Mouse (Mus musculus): ENCODE results near the gene 1700025F22Rik. TPM values are rescaled to one million over a fixed set of nuclear protein-coding genes. Genes with fewer than 3 reads are reported as not detected.
"Not testable (repeated sequence)": the region's sequence is repeated elsewhere in the genome, so short reads cannot be mapped to it uniquely, and the experiment has no call there.

1700025F22Rik gene
- polyA plus RNA-seq, 1 experiment from 2014 or later, result not detected

DNA sequence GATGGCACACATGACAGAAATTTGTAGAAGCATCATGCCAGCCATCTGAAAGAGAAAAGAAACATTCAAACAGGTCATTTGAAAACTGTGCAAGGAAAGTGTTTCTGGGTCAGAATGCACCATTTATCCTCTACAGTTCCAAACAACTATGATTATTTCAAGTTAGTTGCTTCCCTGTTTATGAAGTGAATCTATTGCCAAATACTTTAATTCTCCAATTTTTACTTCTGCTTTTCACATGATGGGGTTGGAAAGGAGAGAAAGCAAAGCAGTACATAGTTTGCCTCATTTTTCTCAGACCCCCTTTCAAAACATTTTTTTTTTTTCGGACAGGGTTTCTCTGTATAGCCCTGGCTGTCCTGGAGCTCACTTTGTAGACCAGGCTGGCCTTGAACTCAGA, 63.2 kb downstream of the 1700025F22Rik start:
- WGBS, result 74% methylated on average over 1 of the region's 1 CpGs
- Histone ChIP-seq H3K27me3 (replicated peaks; ENCODE audit: low read depth, poor library complexity, severe bottlenecking) (no peaks in the 10 kb centered on the region), H3K27ac (replicated peaks) (no peak overlapping the region), H3K36me3 (replicated peaks) (no peaks in the 10 kb centered on the region), H3K4me3 (no peak overlapping the region), H3K9me3 (no peaks in the 10 kb centered on the region), H3K4me1 (no peaks in the 10 kb centered on the region)
- no peak for DNase-seq (ENCODE audit: low spot score)

DNA sequence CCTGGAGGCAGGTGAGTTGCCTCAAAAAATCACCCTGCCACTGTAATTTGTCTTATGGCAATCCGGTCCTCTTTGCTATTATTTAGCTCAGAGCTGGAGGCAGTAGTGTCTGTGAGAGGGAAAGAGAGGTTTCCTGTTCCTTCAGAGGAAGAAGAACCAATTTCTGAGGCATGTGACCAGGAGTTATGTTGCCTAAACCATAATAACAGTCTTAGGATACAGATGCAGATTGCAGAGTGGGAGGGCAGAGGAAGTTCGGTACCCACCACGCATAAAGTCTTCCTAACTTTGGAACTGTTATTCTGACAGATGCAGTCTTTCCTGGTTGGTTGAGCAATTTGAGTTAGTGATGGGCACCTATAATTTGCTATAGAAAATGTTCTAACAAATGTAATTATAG, 66.7 kb downstream of the 1700025F22Rik start:
- Histone ChIP-seq H3K9me3 (no peaks in the 10 kb centered on the region), H3K4me3 (no peak overlapping the region), H3K4me1 (no peaks in the 10 kb centered on the region), H3K27me3 (replicated peaks; ENCODE audit: low read depth, poor library complexity, severe bottlenecking) (peaks cover 3% of the 10 kb centered on the region), H3K27ac (replicated peaks) (no peak overlapping the region), H3K36me3 (replicated peaks) (no peaks in the 10 kb centered on the region)
- 79% methylated on average over 3 of the region's 3 CpGs for WGBS
- DNase-seq (ENCODE audit: low spot score), result no peak

DNA sequence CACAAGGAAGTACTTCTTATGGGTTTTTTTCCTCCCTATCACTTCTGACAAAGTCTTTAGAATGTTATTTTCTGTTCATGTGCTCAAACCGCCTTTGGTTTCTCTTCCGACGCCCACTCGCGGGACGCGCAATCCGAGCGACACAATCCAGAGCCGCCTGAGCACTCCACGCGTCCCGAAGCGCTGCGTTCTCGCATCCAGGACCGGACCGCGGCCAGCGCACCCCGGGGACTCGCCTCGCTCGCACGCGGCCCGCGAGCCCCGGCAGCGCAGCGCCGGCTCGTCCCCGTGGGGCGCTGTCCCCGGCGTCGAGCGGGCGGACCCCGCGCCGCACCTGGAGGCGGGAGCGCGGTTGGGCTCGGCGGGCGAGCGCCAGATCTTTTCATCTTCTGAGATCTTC, 73.0 kb downstream of the 1700025F22Rik start:
- DNase-seq (ENCODE audit: low spot score), result peak; percentile 31
- H3K4me1 ChIP-seq; H3K9me3 ChIP-seq; H3K36me3 ChIP-seq (replicated peaks); H3K27ac ChIP-seq (replicated peaks): not testable (repeated sequence)
- Histone ChIP-seq H3K27me3 (replicated peaks; ENCODE audit: low read depth, poor library complexity, severe bottlenecking) (peaks cover 29% of the 10 kb centered on the region), H3K4me3 (peak overlapping the region; percentile 48)
- WGBS, result 6% methylated on average over 50 of the region's 50 CpGs

Other genes starting within 250 kb of the 1700025F22Rik start
- gene Zp1, start 244.7 kb downstream of the 1700025F22Rik start, polyA plus RNA-seq (2016; fragmentation: Nextera tagmentation; extraction: Ambion mirVana), result not detected in 2 replicates
- gene Ptgdr2, start 228.2 kb downstream of the 1700025F22Rik start, polyA plus RNA-seq (2016; fragmentation: Nextera tagmentation; extraction: Ambion mirVana), result 0.09 TPM in 1 of 2 replicates, not detected in the other
- gene Ccdc86, start 216.1 kb downstream of the 1700025F22Rik start, polyA plus RNA-seq (2016; fragmentation: Nextera tagmentation; extraction: Ambion mirVana), result 47.2 and 51.5 TPM in 2 replicates
- not detected in 2 replicates for gene Ms4a10, start 190.7 kb downstream of the 1700025F22Rik start, polyA plus RNA-seq (2016; fragmentation: Nextera tagmentation; extraction: Ambion mirVana)
- gene Ms4a15, start 172.1 kb downstream of the 1700025F22Rik start, polyA plus RNA-seq (2016; fragmentation: Nextera tagmentation; extraction: Ambion mirVana), result not detected in 2 replicates
- not detected in 2 replicates for gene Ms4a18, start 147.3 kb downstream of the 1700025F22Rik start, polyA plus RNA-seq (2016; fragmentation: Nextera tagmentation; extraction: Ambion mirVana)
- not detected in 2 replicates for gene Ms4a8a, start 84.2 kb downstream of the 1700025F22Rik start, polyA plus RNA-seq (2016; fragmentation: Nextera tagmentation; extraction: Ambion mirVana)
- not detected in 2 replicates for gene 1700017D01Rik, start 34.4 kb downstream of the 1700025F22Rik start, polyA plus RNA-seq (2016; fragmentation: Nextera tagmentation; extraction: Ambion mirVana)
- gene Ms4a13, start 31.4 kb upstream of the 1700025F22Rik start, polyA plus RNA-seq (2016; fragmentation: Nextera tagmentation; extraction: Ambion mirVana), result not detected in 2 replicates
- gene Ms4a12, start 67.1 kb upstream of the 1700025F22Rik start, polyA plus RNA-seq (2016; fragmentation: Nextera tagmentation; extraction: Ambion mirVana), result not detected in 2 replicates
- gene Ms4a1, start 100.9 kb upstream of the 1700025F22Rik start, polyA plus RNA-seq (2016; fragmentation: Nextera tagmentation; extraction: Ambion mirVana), result not detected in 2 replicates
- not detected in 2 replicates for gene Ms4a5, start 118.6 kb upstream of the 1700025F22Rik start, polyA plus RNA-seq (2016; fragmentation: Nextera tagmentation; extraction: Ambion mirVana)
- gene Ms4a14, start 149.1 kb upstream of the 1700025F22Rik start, polyA plus RNA-seq (2016; fragmentation: Nextera tagmentation; extraction: Ambion mirVana), result not detected in 2 replicates
- 0.55 TPM in 1 of 2 replicates, not detected in the other for gene Ms4a7, start 170.8 kb upstream of the 1700025F22Rik start, polyA plus RNA-seq (2016; fragmentation: Nextera tagmentation; extraction: Ambion mirVana)
- gene Ms4a4a, start 210.2 kb upstream of the 1700025F22Rik start, polyA plus RNA-seq (2016; fragmentation: Nextera tagmentation; extraction: Ambion mirVana), result 0.93 and 1.9 TPM in 2 replicates
- gene Ms4a4c, start 239.4 kb upstream of the 1700025F22Rik start, polyA plus RNA-seq (2016; fragmentation: Nextera tagmentation; extraction: Ambion mirVana), result not detected in 2 replicates

Data from embryonic facial prominence, embryonic 10.5 days (tissue).